Comparison of ENCODE assay signal across 25 mouse cellular contexts in the genomic region with DNA sequence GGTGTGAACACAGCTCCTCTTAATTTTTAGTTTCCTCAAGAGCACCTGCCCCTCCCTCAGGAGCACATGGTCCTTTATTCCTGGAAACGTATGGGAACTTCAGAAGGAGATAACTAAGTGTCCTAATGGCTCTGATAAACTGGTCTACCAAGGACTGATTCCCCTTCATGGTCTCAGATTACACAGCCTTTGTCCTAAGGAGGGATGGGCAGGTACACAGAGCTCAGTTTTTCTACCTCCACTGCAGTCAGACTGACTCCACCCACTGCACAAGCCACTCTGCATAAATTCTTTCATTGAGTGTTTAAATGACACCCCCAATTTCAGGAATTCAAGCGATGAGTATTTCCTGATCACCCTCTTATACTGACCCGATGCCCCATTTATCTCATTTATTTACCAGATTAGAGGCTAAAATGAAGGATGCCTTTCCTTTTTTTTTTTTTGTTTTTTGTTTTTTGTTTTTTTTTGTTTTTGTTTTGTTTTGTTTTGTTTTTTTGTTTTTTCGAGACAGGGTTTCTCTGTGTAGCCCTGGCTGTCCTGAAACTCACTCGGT.
DNase-seq lines count a peak whose midpoint lies in the region; ATAC-seq and TF ChIP-seq lines count a peak whose summit lies in the region.
"Had no signal": no experiment of that assay in that cellular context is flagged by ENCODE, and none has a peak within 500 bp of the region (broad histone marks: within the 10 kb centered on the region; RNA-seq: fewer than 3 reads in every experiment).

No protein-coding gene starts in this region.

- H3K4me3 ChIP-seq in midbrain, embryonic 11.5 days (ENCODE audit: low read depth, low read length), result no peak overlapping the region
- H3K4me3 ChIP-seq in midbrain, embryonic 14.5 days (replicated peaks; ENCODE audit: low read depth, low read length), result no peak overlapping the region
- no peak overlapping the region for H3K4me3 ChIP-seq in ES-E14 (ENCODE audit: insufficient read depth in 1 of 2, low read depth in 1 of 2, low read length in 2 of 2, poor library complexity in 1 of 2, severe bottlenecking in 1 of 2)
- no peak overlapping the region for H3K4me3 ChIP-seq in intestine, postnatal 0 days (ENCODE audit: low read depth, low read length)
- H3K4me3 ChIP-seq: embryonic facial prominence, embryonic 13.5 days; embryonic facial prominence, embryonic 15.5 days; erythroblast, embryonic 14.5 days; forebrain, embryonic 10.5 days; forebrain, embryonic 12.5 days had no signal

- H3K36me3 ChIP-seq in midbrain, embryonic 11.5 days (ENCODE audit: control insufficient read depth, insufficient read depth, low read length), result no peaks in the 10 kb centered on the region
- H3K36me3 ChIP-seq in midbrain, embryonic 14.5 days (ENCODE audit: control insufficient read depth, insufficient read depth, low read length), result no peaks in the 10 kb centered on the region
- no peaks in the 10 kb centered on the region for H3K36me3 ChIP-seq in ES-E14 (ENCODE audit: control insufficient read depth, insufficient read depth, low read length, poor library complexity, severe bottlenecking)
- no peaks in the 10 kb centered on the region for H3K36me3 ChIP-seq in intestine, postnatal 0 days (ENCODE audit: control insufficient read depth, insufficient read depth)
- H3K36me3 ChIP-seq: embryonic facial prominence, embryonic 13.5 days; embryonic facial prominence, embryonic 15.5 days; forebrain, embryonic 10.5 days; forebrain, embryonic 12.5 days had no signal

- 80% methylated on average over 5 of the region's 5 CpGs for WGBS in midbrain, embryonic 11.5 days
- 83% methylated on average over 5 of the region's 5 CpGs for WGBS in midbrain, embryonic 14.5 days
- 69% methylated on average over 5 of the region's 5 CpGs for WGBS in intestine, postnatal 0 days

- no peaks in the 10 kb centered on the region for H3K9me3 ChIP-seq in midbrain, embryonic 11.5 days (ENCODE audit: control insufficient read depth, low read length)
- no peaks in the 10 kb centered on the region for H3K9me3 ChIP-seq in midbrain, embryonic 14.5 days (ENCODE audit: control insufficient read depth, low read length)
- H3K9me3 ChIP-seq in ES-E14 (ENCODE audit: control insufficient read depth, insufficient read depth, low read depth, low read length), result no peaks in the 10 kb centered on the region
- no peaks in the 10 kb centered on the region for H3K9me3 ChIP-seq in intestine, postnatal 0 days (ENCODE audit: control insufficient read depth)
- H3K9me3 ChIP-seq: embryonic facial prominence, embryonic 13.5 days; embryonic facial prominence, embryonic 15.5 days; forebrain, embryonic 10.5 days; forebrain, embryonic 12.5 days had no signal

- H3K9ac ChIP-seq in midbrain, embryonic 11.5 days (ENCODE audit: low read length), result no peak overlapping the region
- H3K9ac ChIP-seq in midbrain, embryonic 14.5 days (replicated peaks; ENCODE audit: low read length), result no peak overlapping the region
- H3K9ac ChIP-seq in ES-E14 (ENCODE audit: insufficient read depth, low read depth, low read length, poor library complexity, severe bottlenecking), result no peak overlapping the region
- no peak overlapping the region for H3K9ac ChIP-seq in intestine, postnatal 0 days (ENCODE audit: low read depth, low read length)
- H3K9ac ChIP-seq: embryonic facial prominence, embryonic 13.5 days; embryonic facial prominence, embryonic 15.5 days; forebrain, embryonic 12.5 days had no signal

- in situ Hi-C loops in ES-E14 (cut with MboI; ENCODE audit: low sequenced_read_pairs in 2 of 2, unreplicated experiment in 2 of 2), result loop anchor here in 1 of 2 experiments (5.0 kb wide), 1 partner anchor 88 kb away; no protein-coding TSS in a partner anchor

- H3K27ac ChIP-seq in midbrain, embryonic 11.5 days (ENCODE audit: low read depth, low read length), result no peak overlapping the region
- no peak overlapping the region for H3K27ac ChIP-seq in midbrain, embryonic 14.5 days (replicated peaks; ENCODE audit: low read depth, low read length)
- peak overlapping the region; percentile 82; the same call in 1 of the 2 replicates for H3K27ac ChIP-seq in ES-E14 (ENCODE audit: insufficient read depth, low read depth, low read length, poor library complexity, severe bottlenecking)
- no peak overlapping the region for H3K27ac ChIP-seq in intestine, postnatal 0 days (ENCODE audit: low read depth, low read length)
- H3K27ac ChIP-seq: embryonic facial prominence, embryonic 13.5 days; embryonic facial prominence, embryonic 15.5 days; forebrain, embryonic 10.5 days; forebrain, embryonic 12.5 days had no signal

- ATAC-seq in midbrain, embryonic 11.5 days (ENCODE audit: low FRiP score), result no peak
- no peak for ATAC-seq in midbrain, embryonic 14.5 days (ENCODE audit: low FRiP score, low TSS enrichment)
- ATAC-seq in intestine, postnatal 0 days, result no peak
- ATAC-seq: CD4-positive, CD25-positive, alpha-beta regulatory T cell, adult 4 months; forebrain, embryonic 14.5 days; forebrain, embryonic 16.5 days had no signal

- no peak overlapping the region for H3K4me2 ChIP-seq in midbrain, embryonic 11.5 days
- H3K4me2 ChIP-seq in midbrain, embryonic 14.5 days (ENCODE audit: low read length), result no peak overlapping the region
- H3K4me2 ChIP-seq in intestine, postnatal 0 days (replicated peaks; ENCODE audit: low read depth), result no peak overlapping the region
- H3K4me2 ChIP-seq: embryonic facial prominence, embryonic 13.5 days; embryonic facial prominence, embryonic 15.5 days; forebrain, embryonic 12.5 days had no signal

- no peaks in the 10 kb centered on the region for H3K4me1 ChIP-seq in midbrain, embryonic 11.5 days (ENCODE audit: control insufficient read depth, insufficient read depth, low read length)
- H3K4me1 ChIP-seq in midbrain, embryonic 14.5 days (ENCODE audit: control insufficient read depth, insufficient read depth, low read length), result no peaks in the 10 kb centered on the region
- peaks cover 13 to 24% of the 10 kb centered on the region in 2 experiments for H3K4me1 ChIP-seq in ES-E14 (ENCODE audit: control insufficient read depth in 2 of 2, insufficient read depth in 2 of 2, low read length in 2 of 2, poor library complexity in 1 of 2)
- no peaks in the 10 kb centered on the region for H3K4me1 ChIP-seq in intestine, postnatal 0 days (replicated peaks; ENCODE audit: control insufficient read depth, insufficient read depth, low read length)
- H3K4me1 ChIP-seq: embryonic facial prominence, embryonic 13.5 days; embryonic facial prominence, embryonic 15.5 days had no signal

- no peaks in the 10 kb centered on the region for H3K27me3 ChIP-seq in midbrain, embryonic 11.5 days (ENCODE audit: control insufficient read depth, insufficient read depth, low read length)
- no peaks in the 10 kb centered on the region for H3K27me3 ChIP-seq in midbrain, embryonic 14.5 days (ENCODE audit: control insufficient read depth, insufficient read depth, low read length)
- H3K27me3 ChIP-seq in intestine, postnatal 0 days (replicated peaks; ENCODE audit: control insufficient read depth, insufficient read depth, low read length), result no peaks in the 10 kb centered on the region
- H3K27me3 ChIP-seq: CH12.LX; embryonic facial prominence, embryonic 13.5 days; embryonic facial prominence, embryonic 15.5 days; forebrain, embryonic 12.5 days had no signal

- DNase-seq in midbrain, embryonic 11.5 days (ENCODE audit: low spot score, missing footprints), result peak; percentile 44
- no peak for DNase-seq in midbrain, embryonic 14.5 days
- DNase-seq in ES-E14 (ENCODE audit: low read depth, low spot score) (peak; percentile 75), ZHBTc4 (ENCODE audit: low read depth, low spot score) (peak; percentile 94)
- no peak for DNase-seq in cerebellum, adult 9-10 months
- DNase-seq: adrenal gland, adult 8-10 months; adrenal gland, postnatal 14 days; adrenal gland, postnatal 36 days; B cell, adult 2 months; cerebellum, adult 11-12 months; cerebellum, adult 2 months; cerebellum, adult 9-11 months; cerebellum, postnatal 14 days; cerebellum, postnatal 36 days; embryo, embryonic 11 days had no signal

- TF ChIP-seq CTCF in intestine, postnatal 0 days (IDR thresholded peaks at IDR 0.05; ENCODE audit: low read depth), result no peak

TF ChIP-seq in ES-E14, 5 proteins besides CTCF, POLR2A, EP300 and RAD21:
- no peak; the same call in 1 of the 2 replicates for TF ChIP-seq CHD2 (IDR thresholded peaks at IDR 0.05; ENCODE audit: low read depth, low read length)
- peak; percentile 78 for TF ChIP-seq ZNF384 (IDR thresholded peaks at IDR 0.05; ENCODE audit: low read depth, low read length)

Comparison
In these comparisons a context has a peak if more than half of its experiments do, and no peak if none do; other contexts are left out.
1. DNase-seq: peak in midbrain, embryonic 11.5 days (single experiment), ES-E14 (single experiment) and ZHBTc4 (single experiment); none in midbrain, embryonic 14.5 days (single experiment) and cerebellum, adult 9-10 months (single experiment).